Mouse (Mus musculus): Measurements from ENCODE around the gene Slc28a1.
"Not testable (repeated sequence)": the region's sequence is repeated elsewhere in the genome, so short reads cannot be mapped to it uniquely, and the experiment has no call there.

The Slc28a1 gene

GRCm38 (mm10) chr7:81169351-81169750 is 54.8 kb downstream of the Slc28a1 start:
- no peak for DNase-seq (ENCODE audit: extremely low spot score)

DNA sequence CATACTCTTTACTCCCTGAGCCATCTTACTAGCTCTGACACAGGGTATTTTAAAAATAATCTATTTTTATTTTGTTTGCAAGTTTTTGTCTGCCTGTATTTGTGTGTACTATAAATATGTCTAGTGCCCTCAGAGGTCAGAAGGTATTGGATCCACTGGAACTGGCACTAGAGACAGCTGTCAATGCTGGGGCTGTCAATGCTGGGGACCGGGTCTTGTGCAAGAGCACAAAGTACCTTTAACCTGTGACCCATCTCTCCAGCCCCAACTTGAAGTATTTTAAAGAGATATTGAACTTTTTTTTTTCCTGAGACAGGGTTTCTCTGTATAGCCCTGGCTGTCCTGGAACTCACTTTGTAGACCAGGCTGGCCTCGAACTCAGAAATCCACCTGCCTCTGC is 59.3 kb downstream of the Slc28a1 start:
- DNase-seq (ENCODE audit: extremely low spot score) = no peak

- no peak for DNase-seq (ENCODE audit: extremely low spot score)
These were observed 60.1 kb downstream of the Slc28a1 start for GRCm38 (mm10) chr7:81174654-81175053.

- DNase-seq (ENCODE audit: extremely low spot score) = peak; percentile 46
These were observed 61.7 kb downstream of the Slc28a1 start for GRCm38 (mm10) chr7:81176187-81176769.

GRCm38 (mm10) chr7:81179494-81179893 is 64.9 kb downstream of the Slc28a1 start:
- no peak for DNase-seq (ENCODE audit: extremely low spot score)

- DNase-seq (ENCODE audit: extremely low spot score) = no peak
These were observed 68.0 kb downstream of the Slc28a1 start for GRCm38 (mm10) chr7:81182492-81183175.

GRCm38 (mm10) chr7:81183181-81183580 is 68.6 kb downstream of the Slc28a1 start:
- DNase-seq (ENCODE audit: extremely low spot score) = no peak

GRCm38 (mm10) chr7:81184136-81184535 is 69.5 kb downstream of the Slc28a1 start:
- no peak for DNase-seq (ENCODE audit: extremely low spot score)

DNA sequence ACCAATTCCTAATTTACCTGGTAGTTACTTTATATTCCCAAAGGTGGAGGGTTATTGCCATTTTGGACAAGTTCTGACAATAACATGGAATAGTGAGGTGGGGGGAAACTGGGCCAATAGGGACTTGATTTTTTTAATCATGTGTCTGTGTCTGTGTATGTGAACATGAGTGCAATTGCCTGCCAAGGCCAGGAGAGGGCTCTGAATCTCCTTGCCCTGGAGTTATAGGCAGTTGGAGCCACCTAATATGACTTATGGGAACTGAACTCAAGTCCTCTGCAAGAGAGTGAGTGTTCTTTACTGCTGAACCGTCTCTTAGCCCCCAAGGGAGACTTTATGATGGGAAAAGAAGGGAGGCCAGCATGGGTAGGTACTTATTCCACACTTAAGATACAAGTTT is 70.1 kb downstream of the Slc28a1 start:
- no peak for DNase-seq (ENCODE audit: extremely low spot score)

- DNase-seq (ENCODE audit: extremely low spot score) = not testable (repeated sequence)
These were observed 71.4 kb downstream of the Slc28a1 start for GRCm38 (mm10) chr7:81186036-81186435.

GRCm38 (mm10) chr7:81189180-81189579 is 74.6 kb downstream of the Slc28a1 start:
- no peak for DNase-seq (ENCODE audit: extremely low spot score)

GRCm38 (mm10) chr7:81195509-81195908 is 80.9 kb downstream of the Slc28a1 start:
- DNase-seq (ENCODE audit: extremely low spot score) = no peak

DNA sequence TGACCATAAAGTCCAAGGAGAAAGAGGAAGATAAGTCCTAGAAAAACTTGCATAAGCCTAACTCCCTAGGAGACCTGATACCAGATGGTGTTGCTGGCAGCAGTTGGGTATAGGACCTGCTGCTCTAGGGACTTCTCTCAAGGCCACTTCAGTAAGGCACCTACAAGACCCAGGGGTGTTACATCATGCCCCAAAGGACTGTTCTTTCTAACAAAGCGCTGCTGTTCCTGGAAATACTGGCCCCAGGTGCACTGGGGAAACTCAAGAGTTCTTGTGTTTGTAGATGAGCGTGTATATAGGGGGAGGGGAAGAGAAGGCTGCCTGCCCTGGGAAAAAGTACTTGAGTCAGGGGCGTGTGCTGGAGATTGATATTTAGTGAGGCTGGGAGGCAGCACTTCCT is 82.2 kb downstream of the Slc28a1 start:
- DNase-seq (ENCODE audit: extremely low spot score) = no peak

DNA sequence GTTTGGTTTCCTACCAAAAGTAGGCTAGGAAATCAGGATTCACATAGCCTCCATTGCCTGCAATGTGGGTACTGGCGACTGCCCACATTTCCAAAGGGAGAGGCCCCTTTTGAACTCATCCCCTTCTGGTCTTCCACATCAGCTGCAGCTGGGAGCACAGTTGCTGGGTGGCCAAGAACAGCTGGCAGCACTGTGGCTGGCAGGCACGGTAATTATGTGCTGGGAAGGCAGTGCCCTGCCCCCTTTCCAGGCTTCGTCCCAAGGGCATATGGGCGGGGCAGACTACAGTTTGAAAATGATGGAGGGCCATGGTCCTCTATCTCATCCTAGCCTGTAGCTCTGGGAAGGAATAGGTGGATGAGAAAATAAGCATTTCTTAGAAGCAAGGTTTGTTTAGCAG is 83.9 kb downstream of the Slc28a1 start:
- no peak for DNase-seq (ENCODE audit: extremely low spot score)

DNA sequence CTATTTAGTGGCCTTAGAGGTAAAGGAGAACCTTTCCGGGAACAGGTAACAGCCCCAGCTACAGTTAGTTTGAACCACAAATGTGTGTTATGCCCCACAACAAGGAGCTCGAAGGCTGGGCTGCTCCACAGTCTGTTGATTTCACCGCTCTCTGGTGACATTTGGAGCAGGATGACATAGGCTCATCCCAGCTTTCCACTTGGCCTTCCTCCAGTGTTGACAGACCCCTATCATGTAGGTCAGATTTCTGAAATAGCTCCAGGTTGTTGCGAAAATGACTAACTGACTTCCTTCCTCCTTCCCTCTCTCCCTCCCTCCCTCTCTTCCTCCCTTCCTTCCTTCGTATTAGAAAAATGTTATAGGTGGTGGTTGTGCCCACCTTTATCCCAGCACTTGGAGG is 84.5 kb downstream of the Slc28a1 start:
- no peak for DNase-seq (ENCODE audit: extremely low spot score)

DNA sequence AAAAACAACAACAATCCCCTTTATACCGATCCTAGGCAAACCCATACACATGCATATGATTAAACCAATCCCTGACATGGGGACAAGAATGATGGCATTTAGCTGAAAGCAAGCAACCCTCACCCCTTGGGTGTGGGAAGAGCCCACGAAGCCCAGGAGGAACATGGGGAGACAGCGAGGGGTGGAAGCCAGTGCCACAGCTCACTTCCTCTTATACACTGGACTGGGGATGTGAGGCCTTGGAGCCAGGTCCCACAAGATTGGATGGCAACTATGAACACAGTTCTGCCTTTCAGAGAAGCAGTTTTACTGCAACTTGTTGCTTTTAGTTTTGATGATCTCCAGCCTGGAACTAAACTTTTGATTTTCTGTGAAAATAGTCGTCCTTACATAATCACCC is 85.2 kb downstream of the Slc28a1 start:
- DNase-seq (ENCODE audit: extremely low spot score) = no peak

- no peak for DNase-seq (ENCODE audit: extremely low spot score)
These were observed 87.8 kb downstream of the Slc28a1 start for GRCm38 (mm10) chr7:81202389-81202788.

GRCm38 (mm10) chr7:81203576-81203975 is 89.0 kb downstream of the Slc28a1 start:
- DNase-seq (ENCODE audit: extremely low spot score) = not testable (repeated sequence)

DNA sequence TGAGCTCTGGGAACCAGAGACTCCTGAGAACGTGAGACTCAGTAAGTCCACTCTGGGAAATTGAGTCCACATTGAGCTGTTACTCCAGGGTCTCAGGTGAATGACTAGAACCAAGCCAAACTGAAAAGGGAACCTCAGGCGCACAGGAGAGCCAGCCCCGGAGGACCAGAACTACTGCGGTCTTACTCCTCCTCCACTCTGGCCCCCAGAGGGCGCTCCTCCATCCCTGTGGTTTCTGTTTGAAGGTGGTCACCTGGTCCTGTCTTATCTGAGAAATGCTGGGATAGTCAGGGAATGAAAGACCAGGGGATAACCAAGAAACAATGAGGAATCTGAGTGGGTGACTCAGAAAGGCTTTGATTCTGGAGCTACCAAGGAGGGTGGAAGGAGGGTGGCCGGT is 94.3 kb downstream of the Slc28a1 start:
- DNase-seq (ENCODE audit: extremely low spot score) = peak; percentile 62

DNA sequence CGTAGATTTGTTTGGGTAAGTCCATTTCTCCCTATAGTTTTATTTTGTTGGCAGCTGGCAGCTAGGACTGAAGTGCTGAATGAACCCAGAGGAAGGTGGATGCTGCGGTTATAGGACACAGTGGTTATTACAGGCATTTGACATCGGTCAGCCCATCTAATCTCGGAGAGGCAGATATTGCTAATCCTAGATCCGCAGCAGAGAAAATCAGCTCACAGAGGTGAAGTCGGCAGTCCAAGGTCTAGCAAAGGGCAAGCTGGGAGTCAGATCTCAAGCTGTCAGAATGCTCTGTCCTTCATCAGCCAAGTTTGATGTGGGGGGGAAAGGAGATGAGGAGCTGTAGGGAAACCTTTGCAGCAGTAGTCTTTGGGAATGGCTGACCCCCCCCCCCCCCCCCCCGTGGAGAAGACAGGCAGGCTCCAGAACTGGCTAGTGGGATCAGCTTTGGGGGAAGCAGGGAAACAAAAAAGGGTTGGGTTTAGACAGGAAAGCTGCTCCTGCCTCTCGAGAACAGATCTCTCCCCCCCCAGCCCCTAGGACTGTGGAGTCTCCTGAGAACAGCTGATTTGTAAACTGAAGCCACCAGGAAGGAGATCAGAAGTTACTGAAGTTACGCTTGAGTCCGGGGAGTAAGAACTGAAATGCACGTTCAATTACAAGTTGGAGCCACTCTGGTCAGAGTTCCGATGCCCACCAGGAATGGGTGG is 95.5 kb downstream of the Slc28a1 start:
- no peak for DNase-seq (ENCODE audit: extremely low spot score)

GRCm38 (mm10) chr7:81211760-81212159 is 97.2 kb downstream of the Slc28a1 start:
- DNase-seq (ENCODE audit: extremely low spot score) = peak; percentile 12

DNA sequence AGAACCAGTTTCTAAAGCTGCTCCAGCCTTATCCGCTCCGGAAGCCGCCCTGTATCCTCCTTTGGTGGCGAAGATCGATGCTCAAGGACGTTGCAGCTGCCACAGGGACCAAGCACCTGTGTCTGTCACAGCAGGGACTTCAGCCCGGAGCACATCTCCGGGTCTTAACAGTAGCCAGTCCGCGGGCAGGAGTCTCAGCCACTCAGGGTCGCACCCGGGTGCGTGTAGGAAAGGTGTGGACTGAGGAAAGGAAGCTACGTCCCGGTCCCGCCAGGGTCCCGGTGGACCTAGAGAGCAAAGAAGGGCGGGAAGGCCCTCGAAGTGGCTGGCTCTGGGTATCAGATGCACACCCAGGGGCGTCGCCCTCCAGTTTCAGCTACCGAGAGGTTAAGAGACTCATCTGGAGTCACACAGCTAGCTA is 97.7 kb downstream of the Slc28a1 start:
- DNase-seq (ENCODE audit: extremely low spot score) = peak; percentile 68

Data from embryo, embryonic 9.5 days (tissue).